Mouse (Mus musculus): ENCODE measurements around the gene Cacng5. TPM values are rescaled to one million over a fixed set of nuclear protein-coding genes. Genes with fewer than 3 reads are reported as not detected.

The Cacng5 gene
- total RNA-seq (2022): under 1 TPM; 0.12 to 0.24 (median 0.17) TPM

- DNase-seq: no peak
These were observed at the start of gene Cacng5 for GRCm38 (mm10) chr11:107914634-107915226. Gene Cacng5, minus strand, starts transcription at chr11:107915055.

- DNase-seq: no peak
These were observed 42.9 kb upstream of the Cacng5 start for GRCm38 (mm10) chr11:107957566-107958350.

GRCm38 (mm10) chr11:107955191-107956062 lies 40.6 kb upstream of the Cacng5 start:
- no peak for DNase-seq

- no peak for DNase-seq
These were observed 36.6 kb upstream of the Cacng5 start for GRCm38 (mm10) chr11:107951431-107951830.

- no peak for DNase-seq
These were observed 35.8 kb upstream of the Cacng5 start for GRCm38 (mm10) chr11:107950658-107951057.

- DNase-seq: no peak
These were observed 35.4 kb upstream of the Cacng5 start for GRCm38 (mm10) chr11:107950211-107950610.

- no peak for DNase-seq
These were observed 33.1 kb upstream of the Cacng5 start for GRCm38 (mm10) chr11:107947951-107948350.

GRCm38 (mm10) chr11:107946823-107947222 lies 32.0 kb upstream of the Cacng5 start:
- no peak for DNase-seq

- no peak for DNase-seq
These were observed 22.1 kb upstream of the Cacng5 start for GRCm38 (mm10) chr11:107936929-107937328.

GRCm38 (mm10) chr11:107931721-107932120 lies 16.9 kb upstream of the Cacng5 start:
- no peak for DNase-seq

GRCm38 (mm10) chr11:107931288-107931687 lies 16.4 kb upstream of the Cacng5 start:
- no peak for DNase-seq

GRCm38 (mm10) chr11:107929712-107930111 lies 14.9 kb upstream of the Cacng5 start:
- no peak for DNase-seq

GRCm38 (mm10) chr11:107919852-107920508 lies 5.1 kb upstream of the Cacng5 start:
- no peak for DNase-seq

GRCm38 (mm10) chr11:107917721-107918235 lies 2.9 kb upstream of the Cacng5 start:
- no peak for DNase-seq

GRCm38 (mm10) chr11:107913317-107913716 lies 1.5 kb downstream of the Cacng5 start:
- no peak for DNase-seq

- no peak for DNase-seq
These were observed 9.5 kb downstream of the Cacng5 start for GRCm38 (mm10) chr11:107905364-107905763.

GRCm38 (mm10) chr11:107903966-107904605 lies 10.8 kb downstream of the Cacng5 start:
- peak; percentile 20 for DNase-seq

- DNase-seq: no peak
These were observed 14.4 kb downstream of the Cacng5 start for GRCm38 (mm10) chr11:107900470-107900869.

GRCm38 (mm10) chr11:107898698-107899097 lies 16.2 kb downstream of the Cacng5 start:
- no peak for DNase-seq

GRCm38 (mm10) chr11:107895635-107896034 lies 19.2 kb downstream of the Cacng5 start:
- DNase-seq: peak; percentile 9

- no peak for DNase-seq
These were observed 23.5 kb downstream of the Cacng5 start for GRCm38 (mm10) chr11:107891377-107891776.

GRCm38 (mm10) chr11:107887342-107887741 lies 27.5 kb downstream of the Cacng5 start:
- no peak for DNase-seq

All from adrenal gland, adult 8-10 months (tissue).